Mouse (Mus musculus): ENCODE results near the gene Ckap4.
A peak's percentile ranks its signal among the peaks of the same experiment; 100 is the strongest.

Ckap4 gene

GRCm38 (mm10) chr10:84533912-84534671, at the start of gene Ckap4:
Gene Ckap4, minus strand, starts transcription at chr10:84534062.
- no peak for DNase-seq (ENCODE audit: low spot score in 2 of 2)

DNA sequence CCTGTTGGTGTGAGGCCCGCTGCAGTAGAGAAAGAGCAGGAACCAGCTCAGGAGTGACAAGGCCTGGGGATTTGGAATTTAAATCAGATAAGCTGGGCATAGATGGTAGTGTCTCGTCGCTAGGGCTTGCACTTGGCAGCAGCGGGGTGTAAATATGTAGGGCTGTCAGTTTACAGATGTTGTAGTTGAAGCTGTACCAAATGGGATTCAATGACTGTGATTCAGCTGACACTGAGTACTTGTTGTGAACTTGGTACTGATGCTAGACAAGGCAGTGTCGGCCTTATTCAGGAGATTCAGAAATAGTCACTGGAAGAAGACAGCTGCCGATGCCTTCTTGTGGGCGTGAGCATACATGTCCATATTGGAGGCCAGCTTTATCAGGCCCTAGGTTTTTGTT, 48.4 kb upstream of the Ckap4 start:
- no peak for DNase-seq (ENCODE audit: low spot score in 2 of 2)

- no peak for DNase-seq (ENCODE audit: low spot score in 2 of 2)
Observed at GRCm38 (mm10) chr10:84581191-84581590, 47.3 kb upstream of the Ckap4 start.

DNA sequence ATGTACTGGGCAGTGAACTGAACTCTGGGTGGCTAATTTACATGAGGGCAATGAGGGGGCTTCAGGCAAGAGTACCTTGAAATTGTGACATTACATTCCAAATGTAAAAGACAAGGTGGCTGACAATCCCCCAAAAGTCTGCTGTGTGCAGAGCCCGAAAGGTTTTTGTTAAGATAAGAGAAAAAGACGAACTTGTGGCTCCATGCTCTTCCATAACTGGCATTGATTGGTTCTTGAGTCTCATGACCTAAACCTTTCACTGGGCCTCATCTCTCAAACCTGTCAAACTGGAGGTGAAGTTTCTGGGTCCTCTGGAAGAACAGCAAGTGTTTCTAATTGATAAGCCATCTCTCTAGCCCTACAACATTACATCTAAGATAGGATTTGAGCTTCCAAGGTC, 45.7 kb upstream of the Ckap4 start:
- no peak for DNase-seq (ENCODE audit: low spot score in 2 of 2)

- no peak for DNase-seq (ENCODE audit: low spot score in 2 of 2)
Observed at GRCm38 (mm10) chr10:84578738-84579137, 44.9 kb upstream of the Ckap4 start.

- DNase-seq (ENCODE audit: low spot score in 2 of 2) = peak; percentile 88 to 89
Observed at GRCm38 (mm10) chr10:84577071-84577727, 43.3 kb upstream of the Ckap4 start.

DNA sequence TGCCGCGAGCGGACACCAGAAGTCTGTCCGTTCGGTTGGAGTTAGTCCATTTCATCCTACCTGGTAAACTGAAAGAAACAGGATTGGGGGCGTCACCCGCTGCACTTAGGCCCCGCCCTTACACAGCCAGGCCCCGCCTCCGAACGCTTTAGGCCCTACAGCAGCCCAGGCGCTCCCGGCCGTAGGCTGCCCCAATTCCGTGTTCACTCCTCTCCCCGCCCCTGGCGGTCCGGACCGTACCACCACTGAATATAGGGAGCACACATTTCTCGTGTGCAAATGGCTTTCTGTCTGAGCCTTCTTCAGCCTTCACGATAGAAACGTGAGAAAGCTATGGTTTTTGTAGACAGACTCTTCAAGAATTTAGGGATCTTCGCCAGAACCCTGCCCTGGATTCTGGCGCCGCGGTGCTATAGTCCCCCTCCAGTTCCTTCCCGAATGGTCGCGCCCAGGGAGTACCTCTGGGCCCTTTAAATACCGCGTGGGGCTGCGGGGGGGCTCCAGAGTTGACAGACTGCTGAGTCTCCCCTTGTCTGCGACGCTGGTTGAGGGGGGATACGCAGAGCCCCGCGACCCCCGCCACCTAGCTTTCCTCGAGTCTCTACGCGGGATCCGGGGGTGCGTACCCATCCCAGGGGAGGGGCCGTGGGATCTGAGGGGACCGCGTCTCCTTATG, 42.7 kb upstream of the Ckap4 start, which contains the start of gene Tcp11l2:
Gene Tcp11l2, plus strand, starts transcription at position 232 of the 676 bp plus-strand sequence.
- peak; percentile 93 to 95 for DNase-seq (ENCODE audit: low spot score in 2 of 2)

DNA sequence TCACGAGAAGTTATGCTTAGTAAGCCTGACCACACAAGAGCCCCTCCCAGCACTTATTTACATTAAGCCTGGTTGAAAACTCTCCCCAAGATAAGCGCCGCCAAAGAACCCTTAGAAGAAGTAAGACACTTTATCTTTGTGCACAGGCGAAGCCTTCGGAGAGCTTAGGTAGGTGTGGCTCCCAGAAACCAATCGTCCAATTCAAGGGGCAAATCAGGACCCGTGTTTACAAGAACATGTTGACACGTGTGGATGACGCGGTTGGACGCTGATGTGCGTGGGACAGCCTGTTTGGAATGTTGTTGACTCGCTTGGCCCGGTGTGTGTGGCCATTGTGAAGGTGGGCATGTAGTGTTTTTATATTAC, 42.1 kb upstream of the Ckap4 start:
- no peak for DNase-seq (ENCODE audit: low spot score in 2 of 2)

- DNase-seq (ENCODE audit: low spot score in 2 of 2) = peak in 1 of 2 experiments; percentile 44
Observed at GRCm38 (mm10) chr10:84573671-84574420, 40.0 kb upstream of the Ckap4 start.

- peak; percentile 64 to 71 for DNase-seq (ENCODE audit: low spot score in 2 of 2)
Observed at GRCm38 (mm10) chr10:84571052-84571639, 37.3 kb upstream of the Ckap4 start.

GRCm38 (mm10) chr10:84564427-84564826, 30.6 kb upstream of the Ckap4 start:
- DNase-seq (ENCODE audit: low spot score in 2 of 2) = no peak

- peak; percentile 66 to 69 for DNase-seq (ENCODE audit: low spot score in 2 of 2)
Observed at GRCm38 (mm10) chr10:84562567-84563554, 29.0 kb upstream of the Ckap4 start.

DNA sequence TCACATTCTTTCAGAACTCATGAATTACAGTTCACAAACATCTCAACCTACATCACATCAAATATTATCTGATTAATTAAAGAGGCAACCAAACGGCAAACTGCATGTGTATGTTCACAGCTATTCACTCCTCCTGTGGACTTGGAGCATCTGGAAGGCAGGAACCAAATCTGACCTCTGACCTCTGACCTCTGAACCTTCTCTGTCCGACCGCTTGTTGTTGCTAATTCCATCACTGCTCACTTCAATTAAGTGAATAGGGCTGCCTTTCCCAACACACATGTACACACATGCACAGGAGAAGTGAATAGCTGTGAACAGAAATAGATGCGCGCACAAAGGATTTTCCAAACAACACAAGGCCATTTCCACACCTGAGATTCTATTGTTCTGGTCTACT, 28.3 kb upstream of the Ckap4 start:
- no peak for DNase-seq (ENCODE audit: low spot score in 2 of 2)

GRCm38 (mm10) chr10:84559986-84560385, 26.1 kb upstream of the Ckap4 start:
- no peak for DNase-seq (ENCODE audit: low spot score in 2 of 2)

- peak; percentile 35 to 46 for DNase-seq (ENCODE audit: low spot score in 2 of 2)
Observed at GRCm38 (mm10) chr10:84558511-84558910, 24.6 kb upstream of the Ckap4 start.

- DNase-seq (ENCODE audit: low spot score in 2 of 2) = no peak
Observed at GRCm38 (mm10) chr10:84556120-84556519, 22.3 kb upstream of the Ckap4 start.

DNA sequence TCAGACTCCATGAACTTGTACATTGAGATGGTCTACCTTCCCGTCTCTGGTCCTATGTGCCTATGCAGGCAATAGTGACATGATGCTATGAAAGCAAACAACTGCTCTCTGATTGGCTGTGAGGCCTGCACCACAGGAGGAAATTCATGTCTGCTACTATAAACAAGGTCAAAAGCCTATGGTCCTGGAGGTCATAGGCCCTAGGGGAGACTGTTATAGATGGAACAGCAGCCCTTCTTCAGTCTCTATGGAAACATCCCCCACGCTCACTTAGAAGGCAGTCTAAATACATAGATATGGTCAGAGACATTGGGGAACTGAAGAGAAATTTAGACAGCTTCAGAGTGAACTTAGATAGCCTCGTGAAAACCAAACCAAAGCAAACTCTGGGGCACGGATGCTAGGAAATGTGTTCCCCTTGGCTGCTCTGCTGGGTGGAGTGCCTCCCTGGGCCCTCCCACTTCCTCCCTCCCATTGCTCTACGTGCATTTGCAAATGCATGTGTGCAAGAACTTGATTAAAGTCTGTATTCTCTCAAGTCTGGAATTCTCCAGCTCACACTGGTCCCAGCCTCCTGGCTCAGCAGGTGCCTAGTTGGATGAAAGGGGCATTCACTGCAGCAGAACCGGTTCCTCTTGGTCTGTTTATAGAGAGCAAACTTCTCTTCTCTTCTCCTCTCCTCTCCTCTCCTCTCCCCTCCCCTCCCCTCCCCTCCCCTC, 20.6 kb upstream of the Ckap4 start:
- DNase-seq (ENCODE audit: low spot score in 2 of 2) = peak in 1 of 2 experiments; percentile 27

DNA sequence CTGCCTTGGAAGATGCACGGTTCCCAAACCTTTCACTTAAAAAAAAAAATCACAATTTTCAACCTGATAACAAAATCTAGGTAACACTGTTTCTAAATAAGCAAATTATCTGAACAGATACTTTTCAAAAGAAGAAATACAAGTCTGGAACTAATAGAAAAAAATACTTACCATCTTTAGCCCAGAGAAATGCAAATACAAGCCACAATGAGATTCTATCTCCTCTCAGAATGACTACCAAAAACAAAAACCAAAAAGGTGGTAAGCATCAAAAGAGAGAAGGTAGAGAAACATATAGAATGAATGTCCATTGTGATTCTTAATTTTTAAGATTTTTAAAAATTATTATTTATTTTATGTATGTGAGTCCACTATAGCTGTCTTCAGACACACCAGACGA, 18.6 kb upstream of the Ckap4 start:
- no peak for DNase-seq (ENCODE audit: low spot score in 2 of 2)

DNA sequence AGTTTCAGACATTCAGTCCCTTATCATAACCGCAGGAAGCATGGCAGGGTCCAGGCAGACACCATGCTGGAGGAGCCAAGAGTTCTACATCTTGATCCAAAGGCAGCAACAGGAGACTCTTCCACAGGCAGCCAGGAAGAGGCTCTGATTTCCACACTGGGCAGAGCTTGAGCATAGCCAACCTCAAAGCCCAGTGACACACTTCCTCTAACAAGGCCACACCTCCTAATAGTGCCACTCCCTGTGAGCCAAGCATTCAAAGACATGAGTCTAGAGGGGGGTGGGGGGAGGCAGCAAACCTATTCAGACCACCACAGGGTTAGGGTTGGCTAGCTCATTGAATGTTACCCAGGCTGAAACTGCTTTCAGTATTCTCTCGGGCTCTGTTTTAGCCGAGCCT, 18.0 kb upstream of the Ckap4 start:
- DNase-seq (ENCODE audit: low spot score in 2 of 2) = no peak

DNA sequence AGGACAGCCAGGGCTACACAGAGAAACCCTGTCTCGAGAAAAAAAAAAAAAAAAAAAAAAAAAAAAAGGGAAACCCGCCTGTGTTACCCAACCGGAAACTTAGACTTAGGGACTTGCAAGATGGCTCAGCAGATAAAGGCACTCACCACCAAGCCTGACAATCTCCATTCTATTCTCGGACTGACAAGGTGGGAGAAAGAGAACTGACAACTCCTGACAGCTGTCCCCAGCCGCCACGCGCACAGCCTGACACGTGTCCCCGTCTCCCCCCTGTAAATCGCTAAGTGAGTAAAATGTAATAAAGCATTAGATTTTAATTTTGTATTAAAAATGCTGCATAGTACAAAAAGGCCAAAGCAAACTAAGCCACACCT, 16.0 kb upstream of the Ckap4 start:
- no peak for DNase-seq (ENCODE audit: low spot score in 2 of 2)

Measured in natural killer cell, adult 2 months (primary cell).